Mouse (Mus musculus): Measurements from ENCODE around the gene Klk1b1.
"Not testable (repeated sequence)": the region's sequence is repeated elsewhere in the genome, so short reads cannot be mapped to it uniquely, and the experiment has no call there.

Klk1b1 gene

DNA sequence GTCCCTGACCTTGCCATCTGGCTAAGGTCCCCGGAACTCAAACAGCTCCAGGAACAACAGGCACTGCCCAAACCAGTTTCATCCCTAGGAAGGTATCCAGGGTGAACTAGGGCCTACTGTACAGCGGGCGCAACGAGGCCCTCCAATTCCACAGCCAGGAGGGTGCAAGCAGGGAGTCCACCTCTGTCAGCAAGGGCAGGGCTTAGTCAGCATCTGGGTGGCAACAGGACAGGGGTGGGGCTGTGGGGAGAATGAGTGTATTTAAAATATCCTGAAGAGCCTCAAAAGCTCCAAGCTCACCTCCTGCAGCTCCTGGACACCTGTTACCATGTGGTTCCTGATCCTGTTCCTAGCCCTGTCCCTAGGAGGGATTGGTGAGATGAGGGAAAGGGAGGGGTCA is 29.0 kb downstream of the Klk1b1 start, which contains the start of gene Klk1b11:
Gene Klk1b11 (plus strand): TSS at position 301 of the 400 bp plus-strand sequence.
- not testable (repeated sequence) for DNase-seq (ENCODE audit: inconsistent age in 2 of 2, low spot score in 1 of 2)

DNA sequence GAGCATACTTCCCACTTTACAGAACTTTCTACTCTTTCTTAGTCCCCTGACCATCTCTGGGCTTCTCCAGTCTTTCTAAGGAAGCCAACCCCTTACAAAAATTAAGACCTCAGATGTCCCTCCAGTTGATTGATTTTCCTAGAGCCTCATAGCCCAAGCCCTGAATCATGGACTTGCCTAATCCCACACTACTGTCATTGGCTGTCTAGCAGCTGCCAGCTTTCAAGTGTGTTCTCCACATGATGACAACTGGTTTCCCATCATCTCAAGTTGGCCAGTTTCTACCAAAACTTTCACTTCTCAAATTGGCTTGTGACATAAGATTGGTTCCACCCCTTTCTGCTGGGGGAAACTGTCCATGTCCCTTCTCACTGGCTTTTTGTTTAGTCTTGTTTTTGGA is 38.3 kb downstream of the Klk1b1 start:
- DNase-seq (ENCODE audit: inconsistent age in 2 of 2, low spot score in 1 of 2): no peak

DNA sequence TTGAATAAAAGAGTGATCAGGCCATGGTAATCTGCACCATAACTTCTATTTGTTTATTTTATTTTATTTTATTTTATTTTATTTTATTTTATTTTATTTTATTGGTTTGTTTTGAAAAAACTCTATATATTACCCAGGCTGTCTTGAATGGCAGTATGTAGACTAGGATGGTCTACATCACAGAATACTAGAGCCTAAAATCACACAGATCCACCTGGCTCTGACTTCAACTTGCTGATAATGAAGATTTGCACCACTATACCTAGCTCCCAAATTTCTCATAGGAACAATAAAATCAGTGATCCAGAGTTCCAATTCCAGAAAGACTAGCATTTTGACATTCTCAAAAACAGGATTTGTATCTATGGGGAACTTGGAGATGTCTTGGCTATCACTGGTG is 45.3 kb downstream of the Klk1b1 start, which contains the start of gene Klk1b26:
Gene Klk1b26 (plus strand): TSS at position 301 of the 400 bp plus-strand sequence.
- DNase-seq (ENCODE audit: inconsistent age in 2 of 2, low spot score in 1 of 2): not testable (repeated sequence)

DNA sequence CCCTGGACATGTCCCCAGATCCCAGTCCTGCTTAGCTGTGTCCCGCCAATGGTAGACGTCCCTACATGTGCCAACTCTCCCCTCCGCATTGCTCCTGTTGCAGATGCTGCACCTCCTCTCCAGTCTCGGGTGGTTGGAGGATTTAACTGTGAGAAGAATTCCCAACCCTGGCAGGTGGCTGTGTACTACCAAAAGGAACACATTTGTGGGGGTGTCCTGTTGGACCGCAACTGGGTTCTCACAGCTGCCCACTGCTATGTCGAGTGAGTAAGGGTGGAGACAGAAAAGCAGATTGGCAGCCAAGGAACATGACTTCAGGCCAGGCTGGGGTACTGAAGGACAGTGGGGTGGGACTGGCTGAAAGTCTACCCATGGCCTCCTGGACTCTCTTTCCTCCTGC is 48.1 kb downstream of the Klk1b1 start:
- DNase-seq (ENCODE audit: inconsistent age in 2 of 2, low spot score in 1 of 2): not testable (repeated sequence)

DNA sequence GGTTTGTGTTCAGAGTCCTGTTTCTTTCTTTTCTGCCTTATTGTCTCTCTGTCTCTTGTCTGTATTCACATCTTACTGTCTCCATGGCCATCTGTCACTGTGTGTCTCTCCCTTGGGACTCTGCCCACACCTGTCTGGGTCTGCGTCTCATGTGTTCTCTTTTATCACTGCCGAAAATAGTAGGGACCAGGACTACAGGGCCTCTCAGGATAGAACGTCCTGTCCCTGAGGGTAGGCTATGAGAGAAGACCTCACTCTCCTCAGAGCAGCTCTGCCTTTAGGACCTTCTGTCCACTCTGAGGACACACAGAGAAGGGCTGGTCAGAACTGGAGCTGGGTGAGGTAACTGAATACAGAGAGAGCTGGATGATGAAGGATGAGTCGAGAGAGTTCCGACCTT is 48.5 kb downstream of the Klk1b1 start:
- DNase-seq (ENCODE audit: inconsistent age in 2 of 2, low spot score in 1 of 2): no peak
